Mouse (Mus musculus) bone marrow, adult 2 months (tissue): ENCODE measurements around the gene Ceacam16. TPM values are rescaled to one million over a fixed set of nuclear protein-coding genes. Genes with fewer than 3 reads are reported as not detected.

Experiments
- H3K27ac ChIP-seq: fragments of 200-500 bp; 2 replicates; pipeline ENCODE4 v1.5.1; 2012; ENCODE audit warnings: low read depth, mild to moderate bottlenecking, control low read depth, inconsistent platforms, low read length; ENCODE audit not compliant: control insufficient read depth, poor library complexity, insufficient read depth
- H3K4me1 ChIP-seq: fragments of 200-500 bp; 2 replicates; pipeline ENCODE4 v1.6.1; 2011; ENCODE audit warnings: low read length; ENCODE audit not compliant: control insufficient read depth, insufficient read depth
- H3K4me3 ChIP-seq: fragments of 200-500 bp; replicated peaks from 2 replicates; pipeline ENCODE3; 2011; ENCODE audit warnings: mild to moderate bottlenecking, low read depth, low read length, control low read depth; ENCODE audit not compliant: control insufficient read depth
- CTCF ChIP-seq: fragments of 200-500 bp; IDR thresholded peaks from 2 replicates; pipeline ENCODE4 v1.5.1; 2011; ENCODE audit warnings: low read length, control low read depth; ENCODE audit not compliant: control insufficient read depth, insufficient read depth
- POLR2A ChIP-seq: fragments of 200-500 bp; IDR thresholded peaks from 2 replicates; pipeline ENCODE4 v1.6.1; 2011; ENCODE audit warnings: low read depth, mild to moderate bottlenecking, control low read depth, low read length, borderline replicate concordance; ENCODE audit not compliant: control insufficient read depth
- WGBS: fragments of 180-500 bp; shearing (Covaris S2); methylation state at CpG from one replicate; pipeline ENCODE4 v1.1.7; 2018; 5-methylcytosine and 5-hydroxymethylcytosine counted together
- polyA plus RNA-seq: library from polyadenylated mRNA; stranded (reverse); fragments of >200 nt; gene quantifications from 2 replicates; pipeline ENCODE4 v1.2.4, GENCODE M21; 2011; ENCODE audit warnings: low replicate concordance; ENCODE audit not compliant: missing spikeins, insufficient read depth, insufficient read length

Ceacam16 gene
- 3.8 and 8.2 TPM in 2 replicates for polyA plus RNA-seq

- WGBS: 82% methylated on average over 9 of the region's 9 CpGs
- Histone ChIP-seq H3K27ac (no peak within 1 kb of the TSS), H3K4me3 (no peak within 1 kb of the TSS), H3K4me1 (peaks cover 1% of the 10 kb centered on the region; the same call in 1 of the 2 replicates)
- TF ChIP-seq POLR2A (no peak), CTCF (no peak)
Observed at GRCm38 (mm10) chr7:19861199-19861598, at the start of gene Ceacam16. Ceacam16 (minus strand) TSS chr7:19861299.

- peak; percentile 94 for TF ChIP-seq CTCF
- TF ChIP-seq POLR2A: no peak
- no peak overlapping the region for H3K27ac ChIP-seq
- 49% methylated on average over 21 of the region's 21 CpGs for WGBS
Observed at GRCm38 (mm10) chr7:19910421-19911291, 49.6 kb upstream of the Ceacam16 start.

GRCm38 (mm10) chr7:19889881-19890280 lies 28.8 kb upstream of the Ceacam16 start:
- Histone ChIP-seq H3K4me3 (no peak overlapping the region), H3K27ac (no peak overlapping the region), H3K4me1 (no peaks in the 10 kb centered on the region; the same call in 1 of the 2 replicates)
- no peak for TF ChIP-seq POLR2A
- TF ChIP-seq CTCF: peak; percentile 77
- WGBS: 34% methylated on average over 8 of the region's 8 CpGs

More at GRCm38 (mm10) chr7:19910421-19911291, 49.6 kb upstream of the Ceacam16 start:
- no peaks in the 10 kb centered on the region for H3K4me1 ChIP-seq
- no peak overlapping the region for H3K4me3 ChIP-seq

GRCm38 (mm10) chr7:19887849-19888248 lies 26.8 kb upstream of the Ceacam16 start, which contains the start of gene Ceacam19:
Ceacam19 (minus strand) TSS chr7:19887965.
- no peak within 1 kb of the TSS for H3K27ac ChIP-seq
- H3K4me1 ChIP-seq: no peaks in the 10 kb centered on the region; the same call in 1 of the 2 replicates
- no peak within 1 kb of the TSS for H3K4me3 ChIP-seq
- TF ChIP-seq POLR2A (no peak), CTCF (no peak)
- WGBS: 63% methylated on average over 7 of the region's 7 CpGs

- Histone ChIP-seq H3K4me3 (no peak overlapping the region), H3K4me1 (peaks cover 1% of the 10 kb centered on the region), H3K27ac (no peak overlapping the region)
- TF ChIP-seq CTCF (no peak), POLR2A (no peak)
- WGBS: 81% methylated on average over 8 of the region's 8 CpGs
Observed at GRCm38 (mm10) chr7:19880754-19881153, 19.7 kb upstream of the Ceacam16 start.

- Histone ChIP-seq H3K27ac (peak overlapping the region; percentile 11; the same call in 1 of the 2 replicates), H3K4me3 (no peak overlapping the region), H3K4me1 (peaks cover 3% of the 10 kb centered on the region)
- 14% methylated on average over 14 of the region's 14 CpGs for WGBS
- TF ChIP-seq POLR2A (no peak), CTCF (no peak)
Observed at GRCm38 (mm10) chr7:19876781-19877425, 15.8 kb upstream of the Ceacam16 start.

GRCm38 (mm10) chr7:19875948-19876682 lies 15.0 kb upstream of the Ceacam16 start:
- TF ChIP-seq POLR2A: no peak
- no peak for TF ChIP-seq CTCF
- Histone ChIP-seq H3K4me1 (peaks cover 5% of the 10 kb centered on the region), H3K4me3 (no peak overlapping the region), H3K27ac (no peak overlapping the region)
- 27% methylated on average over 13 of the region's 13 CpGs for WGBS

GRCm38 (mm10) chr7:19871943-19872601 lies 11.0 kb upstream of the Ceacam16 start:
- WGBS: 11% methylated on average over 5 of the region's 5 CpGs
- H3K27ac ChIP-seq: peak overlapping the region; percentile 88; the same call in 1 of the 2 replicates

More at GRCm38 (mm10) chr7:19871943-19872601, 11.0 kb upstream of the Ceacam16 start:
- peaks cover 6% of the 10 kb centered on the region for H3K4me1 ChIP-seq
- H3K4me3 ChIP-seq: no peak overlapping the region
- TF ChIP-seq CTCF (peak; percentile 78), POLR2A (no peak)
